8 mouse cellular contexts compared by ENCODE assay signal in genomic region chr19:44835931-44836861, GRCm38 (mm10).
DNase-seq lines count a peak whose midpoint lies in the region; TF ChIP-seq lines count a peak whose summit lies in the region.

No protein-coding gene starts in this region.

- intact Hi-C loops in left cerebral cortex, adult 2 months (cut with DNase I), result loop anchor here (5.0 kb wide), 3 partner anchors 74 to 1234 kb away; no protein-coding TSS in a partner anchor
- intact Hi-C loops in left cerebral cortex, postnatal 25 days (cut with DNase I), result loop anchor here (5.0 to 10.0 kb wide), 3 partner anchors 79 to 1229 kb away; partner anchors contain the start of gene Pax2

- H3K4me3 ChIP-seq in left cerebral cortex, adult 2 months, result peak overlapping the region; percentile 37

- no peak for TF ChIP-seq CTCF in left cerebral cortex, adult 2 months (IDR thresholded peaks at IDR 0.05)

- no peak for DNase-seq in left cerebral cortex, adult 2 months (ENCODE audit: extremely low spot score in 1 of 2, low spot score in 2 of 2)
- DNase-seq in left cerebral cortex, postnatal 25 days (ENCODE audit: low spot score in 2 of 2), result no peak
- DNase-seq in embryo, embryonic 11 days, result peak; percentile 56
- DNase-seq in heart, postnatal 4 days, result peak; percentile 17
- DNase-seq in lung, postnatal 36 days, result peak; percentile 9
- peak; percentile 16 for DNase-seq in testis, postnatal 14 days (ENCODE audit: low spot score)
- no peak for DNase-seq in thymus, postnatal 10 days (ENCODE audit: low spot score in 2 of 2)
- no peak for DNase-seq in left cerebral cortex, adult 8-10 months (ENCODE audit: low spot score in 2 of 2)

- no peak overlapping the region for H3K27ac ChIP-seq in left cerebral cortex, adult 2 months

Comparison
In these comparisons a context has a peak if more than half of its experiments do, and no peak if none do; other contexts are left out.
1. DNase-seq: peak in embryo, embryonic 11 days (single experiment), heart, postnatal 4 days (single experiment), lung, postnatal 36 days (single experiment) and testis, postnatal 14 days (single experiment); none in left cerebral cortex, adult 2 months (0 of 2), left cerebral cortex, postnatal 25 days (0 of 2), thymus, postnatal 10 days (0 of 2) and left cerebral cortex, adult 8-10 months (0 of 2).